Mouse (Mus musculus) heart, postnatal 0 days (tissue): ENCODE measurements at regions not wholly inside any gene's neighbourhood (a gene's known extent, or its start where the extent isn't known, plus 50 kb on each side); places are given as distances from the start of the nearest gene placed in this dataset.

Experiments used
- CTCF ChIP-seq: IDR thresholded peaks from 2 replicates; pipeline ENCODE4 v1.5.1; 2016; ENCODE audit warnings: antibody characterized with exemption, control low read depth, low read depth
- EP300 ChIP-seq: IDR thresholded peaks from 2 replicates; pipeline ENCODE4 v1.6.1; 2016; ENCODE audit warnings: antibody characterized with exemption, low read depth

GRCm38 (mm10) chr12:25304820-25305511, 208.0 kb upstream of the Id2 start:
- TF ChIP-seq CTCF (no peak), EP300 (no peak)
